In the genomic region with DNA sequence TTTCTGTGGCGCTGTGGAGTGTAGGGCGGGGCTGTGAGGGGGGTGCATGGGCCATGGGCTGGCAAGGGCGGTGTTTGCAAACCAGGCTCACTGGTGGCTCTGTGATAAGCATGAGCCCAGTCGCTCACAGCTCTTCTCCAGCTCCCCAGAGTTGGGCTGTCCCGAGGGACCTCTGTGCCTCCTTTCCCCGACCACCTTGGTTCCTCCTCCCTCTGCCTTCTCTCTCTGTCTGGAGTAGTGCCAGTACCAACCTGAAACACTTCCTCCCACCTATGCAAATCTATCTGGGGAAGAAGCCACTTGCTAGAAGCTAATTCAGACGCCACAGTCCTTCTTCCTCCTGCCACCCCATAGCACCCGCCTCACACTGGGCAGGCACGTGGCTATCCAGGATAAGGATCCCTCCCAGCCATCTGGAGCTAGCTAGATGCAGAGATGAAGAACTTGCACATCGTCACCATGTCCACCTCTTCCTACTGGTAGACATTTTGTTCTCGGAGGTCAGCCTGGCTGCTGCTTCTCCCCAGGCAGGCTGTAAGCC, we compare ENCODE assay signal across 10 mouse cellular contexts. TPM values are rescaled to one million over a fixed set of nuclear protein-coding genes. Genes with fewer than 3 reads are reported as not detected.
A peak's percentile ranks its signal among the peaks of the same experiment; 100 is the strongest.
DNase-seq lines count a peak whose midpoint lies in the region; ATAC-seq and TF ChIP-seq lines count a peak whose summit lies in the region.
"Had no signal": no experiment of that assay in that cellular context is flagged by ENCODE, and none has a peak within 500 bp of the region (broad histone marks: within the 10 kb centered on the region; RNA-seq: fewer than 3 reads in every experiment).

No protein-coding gene starts in this region.

- no peak for DNase-seq in heart, adult 8-10 months (ENCODE audit: low spot score)
- DNase-seq in gastrocnemius, postnatal 36 days = no peak
- DNase-seq in adrenal gland, postnatal 25 days = no peak
- DNase-seq in thymus, postnatal 25 days = no peak

- intact Hi-C loops in gastrocnemius, postnatal 36 days (cut with DNase I) = no loop called here

- no peak overlapping the region for H3K4me3 ChIP-seq in heart, embryonic 12.5 days
- H3K4me3 ChIP-seq in bone marrow, adult 2 months (replicated peaks; ENCODE audit: control insufficient read depth, low read depth, low read length) = no peak overlapping the region
- no peak overlapping the region for H3K4me3 ChIP-seq in intestine, embryonic 16.5 days (ENCODE audit: low read length)
- H3K4me3 ChIP-seq: limb, embryonic 13.5 days; neural tube, embryonic 13.5 days had no signal

- H3K4me2 ChIP-seq in heart, embryonic 12.5 days = no peak overlapping the region
- no peak overlapping the region for H3K4me2 ChIP-seq in intestine, embryonic 16.5 days (ENCODE audit: low read depth, low read length)
- H3K4me2 ChIP-seq: limb, embryonic 13.5 days; neural tube, embryonic 13.5 days had no signal

- 0 out of 2 replicates have a peak, but pooled peaks cover 6% of the 10 kb centered on the region for H3K9me3 ChIP-seq in heart, embryonic 12.5 days (replicated peaks)
- H3K9me3 ChIP-seq in intestine, embryonic 16.5 days (ENCODE audit: control insufficient read depth, low read length) = no peaks in the 10 kb centered on the region
- H3K9me3 ChIP-seq: limb, embryonic 13.5 days; neural tube, embryonic 13.5 days had no signal

- no peak overlapping the region for H3K27ac ChIP-seq in heart, embryonic 12.5 days (ENCODE audit: poor library complexity, severe bottlenecking)
- peak overlapping the region; percentile 85 for H3K27ac ChIP-seq in bone marrow, adult 2 months (ENCODE audit: control insufficient read depth, insufficient read depth, low read depth, low read length, poor library complexity)
- H3K27ac ChIP-seq in intestine, embryonic 16.5 days (ENCODE audit: low read length) = no peak overlapping the region
- H3K27ac ChIP-seq: neural tube, embryonic 13.5 days had no signal

- H3K36me3 ChIP-seq in heart, embryonic 12.5 days = no peaks in the 10 kb centered on the region
- no peaks in the 10 kb centered on the region for H3K36me3 ChIP-seq in intestine, embryonic 16.5 days (ENCODE audit: control insufficient read depth, insufficient read depth, low read length)
- H3K36me3 ChIP-seq: limb, embryonic 13.5 days; neural tube, embryonic 13.5 days had no signal

- H3K4me1 ChIP-seq in heart, embryonic 12.5 days (replicated peaks) = peaks cover 11% of the 10 kb centered on the region; the same call in 1 of the 2 replicates
- H3K4me1 ChIP-seq in bone marrow, adult 2 months (ENCODE audit: control insufficient read depth, insufficient read depth, low read length) = peaks cover 22% of the 10 kb centered on the region
- H3K4me1 ChIP-seq in intestine, embryonic 16.5 days (ENCODE audit: control insufficient read depth, insufficient read depth, low read length) = peaks cover 27% of the 10 kb centered on the region

- TF ChIP-seq POLR2A in bone marrow, adult 2 months (IDR thresholded peaks at IDR 0.05; ENCODE audit: borderline replicate concordance, control insufficient read depth, low read depth, low read length) = peak; percentile 57; the same call in 1 of the 2 replicates

- peaks cover 9% of the 10 kb centered on the region; the same call in 1 of the 2 replicates for H3K27me3 ChIP-seq in heart, embryonic 12.5 days (replicated peaks)
- H3K27me3 ChIP-seq in intestine, embryonic 16.5 days (replicated peaks; ENCODE audit: control insufficient read depth, insufficient read depth, low read length) = no peaks in the 10 kb centered on the region

- no peak for TF ChIP-seq CTCF in bone marrow, adult 2 months (IDR thresholded peaks at IDR 0.05; ENCODE audit: control insufficient read depth, insufficient read depth, low read length)

- H3K9ac ChIP-seq in heart, embryonic 12.5 days = no peak overlapping the region
- H3K9ac ChIP-seq in intestine, embryonic 16.5 days (ENCODE audit: low read depth, low read length) = no peak overlapping the region
- H3K9ac ChIP-seq: limb, embryonic 13.5 days; neural tube, embryonic 13.5 days had no signal

- WGBS in heart, embryonic 12.5 days = 73% methylated on average over 11 of the region's 11 CpGs
- WGBS in bone marrow, adult 2 months = 30% methylated on average over 11 of the region's 11 CpGs
- 76% methylated on average over 11 of the region's 11 CpGs for WGBS in intestine, embryonic 16.5 days

- peak; percentile 74 for ATAC-seq in heart, embryonic 12.5 days (ENCODE audit: insufficient number of reproducible peaks, low FRiP score)
- peak; percentile 74 for ATAC-seq in intestine, embryonic 16.5 days
- peak; percentile 94 for ATAC-seq in megakaryocyte-erythroid progenitor cell, adult 5-6 weeks (replicated peaks; ENCODE audit: low FRiP score, low TSS enrichment, poor library complexity, severe bottlenecking)

RNA-seq across cellular contexts. Expression of gene Mgll, which starts 7.1 kb away (rescaled TPM):
- 9.2 and 9.7 TPM in 2 replicates for polyA plus RNA-seq in heart, embryonic 12.5 days (2016; fragmentation: Nextera tagmentation; extraction: Ambion mirVana)
- 100 to 1,000 TPM in 2 of 4 experiments, 10 to 100 TPM in 2; 74.8 to 134 (median 102) TPM for total RNA-seq in heart, adult 8-10 months (2022)
- 55.1 and 57.9 TPM in 2 replicates for polyA plus RNA-seq in bone marrow, adult 2 months (2011; ENCODE audit: insufficient read depth, insufficient read length, low replicate concordance, missing spikeins)
- 73.3 and 82.8 TPM in 2 replicates for polyA plus RNA-seq in intestine, embryonic 16.5 days (2015; fragmentation: Nextera tagmentation; extraction: Ambion mirVana)
- total RNA-seq in megakaryocyte-erythroid progenitor cell, adult 5-6 weeks (2014; fragmentation: Nextera tagmentation) = 17.9 and 19.1 TPM in 2 replicates
- 8.9 and 9.3 TPM in 2 replicates for total RNA-seq in megakaryocyte-erythroid progenitor cell, adult 5-6 weeks (2017)
- 10 to 100 TPM; 36.6 to 37.6 TPM for total RNA-seq in gastrocnemius, postnatal 36 days (2021)
- 164 and 179 TPM in 2 replicates for total RNA-seq in adrenal gland, postnatal 25 days (2021)
